Mouse (Mus musculus) kidney, postnatal 0 days (tissue): ENCODE results near the gene Sft2d1. TPM values are rescaled to one million over a fixed set of nuclear protein-coding genes. Genes with fewer than 3 reads are reported as not detected.

Source experiments
- ATAC-seq: fragments of 200-750 bp; cut with Nextera tagmentation; replicated peaks from 2 replicates; pipeline ENCODE4 v1.8.0; 2017; ENCODE audit warnings: low read depth, moderate number of reproducible peaks, moderate TSS enrichment, moderate library complexity; ENCODE audit not compliant: low FRiP score
- DNase-seq: peaks from one replicate; pipeline ENCODE4 v3.0.0-alpha.2; 2016; ENCODE audit warnings: low spot score
- H3K27ac ChIP-seq: fragments of 300-500 bp; sonication (generic); 2 replicates; pipeline ENCODE4 v1.5.1; 2014; ENCODE audit warnings: mild to moderate bottlenecking
- H3K27me3 ChIP-seq: fragments of 300-500 bp; sonication (generic); 2 replicates; pipeline ENCODE4 v1.6.1; 2014; ENCODE audit warnings: low read length, mixed read lengths; ENCODE audit not compliant: insufficient read depth
- H3K36me3 ChIP-seq: fragments of 300-500 bp; sonication (generic); 2 replicates; pipeline ENCODE4 v1.6.1; 2014; ENCODE audit warnings: low read length, mixed read lengths; ENCODE audit not compliant: insufficient read depth
- H3K4me1 ChIP-seq: fragments of 300-500 bp; sonication (generic); replicated peaks from 2 replicates; pipeline ENCODE4 v1.6.1; 2014; ENCODE audit warnings: antibody characterized with exemption, low read length, mixed read lengths; ENCODE audit not compliant: insufficient read depth
- H3K4me2 ChIP-seq: fragments of 300-500 bp; sonication (generic); 2 replicates; pipeline ENCODE4 v1.6.1; 2014; ENCODE audit warnings: mild to moderate bottlenecking, low read length, moderate library complexity, mixed read lengths
- H3K4me3 ChIP-seq: fragments of 300-500 bp; sonication (generic); replicated peaks from 2 replicates; pipeline ENCODE4 v1.5.1; 2014; ENCODE audit warnings: low read depth, low read length
- H3K9ac ChIP-seq: fragments of 300-500 bp; sonication (generic); 2 replicates; pipeline ENCODE4 v1.6.1; 2014; ENCODE audit warnings: low read depth, low read length
- H3K9me3 ChIP-seq: fragments of 300-500 bp; sonication (generic); replicated peaks from 2 replicates; pipeline ENCODE4 v1.6.1; 2016; ENCODE audit warnings: low read length, inconsistent platforms, mixed read lengths
- CTCF ChIP-seq: IDR thresholded peaks from 2 replicates; pipeline ENCODE4 v1.5.1; 2016; ENCODE audit warnings: antibody characterized with exemption, low read depth, mild to moderate bottlenecking, moderate library complexity
- WGBS: fragments of 180-500 bp; shearing (Covaris S2); extraction: QIAGEN DNeasy Blood & Tissue Kit; methylation state at CpG from one replicate; pipeline ENCODE4 v1.1.7; 2014; 5-methylcytosine and 5-hydroxymethylcytosine counted together
- polyA plus RNA-seq: library from polyadenylated mRNA; unstranded; fragments of >200 nt; fragmentation: Nextera tagmentation; extraction: Ambion mirVana; gene quantifications from 2 replicates; pipeline ENCODE4 v1.2.1, GENCODE M21; 2015

Gene Sft2d1
- polyA plus RNA-seq, 1 experiment from 2014 or later: 102 TPM

DNA sequence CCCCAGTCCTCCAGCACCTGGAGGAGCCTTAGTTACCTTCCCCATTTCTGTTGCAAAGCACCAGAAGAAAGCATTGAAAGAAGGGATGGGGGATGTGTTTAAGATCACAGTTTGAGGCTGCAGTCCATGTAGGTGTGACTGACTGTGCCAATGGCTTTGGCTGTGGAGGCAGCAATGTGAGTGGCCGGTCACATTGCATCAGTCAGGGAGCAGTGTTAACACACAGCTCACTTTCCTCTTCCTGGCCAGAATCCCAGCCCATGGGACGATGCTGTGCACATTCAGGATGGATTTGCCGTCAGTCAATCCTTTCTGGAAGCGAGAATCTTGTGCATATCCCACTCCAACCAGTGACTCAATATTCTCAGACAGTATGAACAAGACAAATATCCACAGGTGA, 38.0 kb downstream of the Sft2d1 start:
- no peaks in the 10 kb centered on the region for H3K27me3 ChIP-seq
- no peak overlapping the region for H3K4me2 ChIP-seq
- no peak overlapping the region for H3K4me3 ChIP-seq
- no peaks in the 10 kb centered on the region for H3K36me3 ChIP-seq
- no peak for TF ChIP-seq CTCF
- no peaks in the 10 kb centered on the region for H3K4me1 ChIP-seq
- no peaks in the 10 kb centered on the region for H3K9me3 ChIP-seq
- WGBS: 90% methylated on average over 4 of the region's 4 CpGs
- no peak overlapping the region for H3K9ac ChIP-seq
- H3K27ac ChIP-seq: no peak overlapping the region
- ATAC-seq (no peak), DNase-seq (no peak)

GRCm38 (mm10) chr17:8351088-8351487, 40.2 kb downstream of the Sft2d1 start:
- DNase-seq (no peak), ATAC-seq (no peak)
- no peak for TF ChIP-seq CTCF
- Histone ChIP-seq H3K9ac (no peak overlapping the region), H3K4me3 (no peak overlapping the region), H3K27ac (no peak overlapping the region), H3K4me1 (no peaks in the 10 kb centered on the region), H3K9me3 (no peaks in the 10 kb centered on the region), H3K4me2 (no peak overlapping the region), H3K27me3 (no peaks in the 10 kb centered on the region), H3K36me3 (no peaks in the 10 kb centered on the region)
- 71% methylated on average over 7 of the region's 7 CpGs for WGBS

- H3K9ac ChIP-seq: no peak within 1 kb of the TSS
- no peaks in the 10 kb centered on the region for H3K9me3 ChIP-seq
- DNase-seq (no peak), ATAC-seq (no peak)
- no peak for TF ChIP-seq CTCF
- no peak within 1 kb of the TSS for H3K4me3 ChIP-seq
- H3K27me3 ChIP-seq: no peaks in the 10 kb centered on the region
- H3K4me1 ChIP-seq: no peaks in the 10 kb centered on the region
- no peak within 1 kb of the TSS for H3K4me2 ChIP-seq
- H3K36me3 ChIP-seq: no peaks in the 10 kb centered on the region
- 88% methylated on average over 6 of the region's 6 CpGs for WGBS
- no peak within 1 kb of the TSS for H3K27ac ChIP-seq
These were observed 44.8 kb downstream of the Sft2d1 start, which contains the start of gene T2 for GRCm38 (mm10) chr17:8355692-8356091. TSS of gene T2 (plus strand) at chr17:8355992.

DNA sequence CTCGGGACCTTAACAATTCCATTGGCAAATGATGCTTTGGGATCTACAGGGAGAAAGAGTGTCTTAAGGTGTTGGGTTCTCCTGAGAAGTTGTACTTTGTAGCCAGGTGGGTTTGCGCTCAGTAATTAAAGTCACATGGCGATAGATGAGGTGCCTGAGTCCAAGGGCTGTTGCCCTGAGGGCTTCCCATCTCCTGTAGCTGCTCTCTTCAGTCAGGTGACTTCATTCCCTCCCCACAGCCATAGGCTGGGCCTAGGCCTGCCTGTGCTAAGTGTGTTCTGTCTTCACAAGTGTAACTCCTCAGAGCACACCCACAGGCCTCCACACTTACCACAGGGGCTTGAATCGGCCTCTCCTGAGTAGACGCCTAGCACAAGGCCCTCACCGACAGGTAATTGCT, 46.6 kb downstream of the Sft2d1 start:
- H3K4me3 ChIP-seq: no peak overlapping the region
- ATAC-seq: no peak
- no peaks in the 10 kb centered on the region for H3K9me3 ChIP-seq
- H3K36me3 ChIP-seq: no peaks in the 10 kb centered on the region
- H3K9ac ChIP-seq: no peak overlapping the region
- no peak overlapping the region for H3K4me2 ChIP-seq
- no peak overlapping the region for H3K27ac ChIP-seq
- 92% methylated on average over 6 of the region's 6 CpGs for WGBS
- no peak for TF ChIP-seq CTCF
- DNase-seq: no peak
- H3K4me1 ChIP-seq: no peaks in the 10 kb centered on the region
- no peaks in the 10 kb centered on the region for H3K27me3 ChIP-seq

GRCm38 (mm10) chr17:8360876-8361275, 50.0 kb downstream of the Sft2d1 start:
- ATAC-seq (no peak), DNase-seq (no peak)
- no peaks in the 10 kb centered on the region for H3K27me3 ChIP-seq
- H3K4me2 ChIP-seq: no peak overlapping the region
- no peaks in the 10 kb centered on the region for H3K36me3 ChIP-seq
- no peak overlapping the region for H3K9ac ChIP-seq
- no peak overlapping the region for H3K4me3 ChIP-seq
- H3K9me3 ChIP-seq: no peaks in the 10 kb centered on the region
- no peaks in the 10 kb centered on the region for H3K4me1 ChIP-seq
- no peak for TF ChIP-seq CTCF
- WGBS: 94% methylated on average over 5 of the region's 5 CpGs
- no peak overlapping the region for H3K27ac ChIP-seq

- H3K9ac ChIP-seq: no peak overlapping the region
- H3K4me3 ChIP-seq: no peak overlapping the region
- no peak for DNase-seq
- no peaks in the 10 kb centered on the region for H3K4me1 ChIP-seq
- H3K4me2 ChIP-seq: no peak overlapping the region
- no peak for ATAC-seq
- no peak for TF ChIP-seq CTCF
- no peak overlapping the region for H3K27ac ChIP-seq
- H3K27me3 ChIP-seq: no peaks in the 10 kb centered on the region
- H3K36me3 ChIP-seq: no peaks in the 10 kb centered on the region
- no peaks in the 10 kb centered on the region for H3K9me3 ChIP-seq
- 78% methylated on average over 10 of the region's 10 CpGs for WGBS
These were observed 50.6 kb downstream of the Sft2d1 start for GRCm38 (mm10) chr17:8361281-8362103.
